Comparison of ENCODE assay signal across 8 mouse cellular contexts in the genomic region with DNA sequence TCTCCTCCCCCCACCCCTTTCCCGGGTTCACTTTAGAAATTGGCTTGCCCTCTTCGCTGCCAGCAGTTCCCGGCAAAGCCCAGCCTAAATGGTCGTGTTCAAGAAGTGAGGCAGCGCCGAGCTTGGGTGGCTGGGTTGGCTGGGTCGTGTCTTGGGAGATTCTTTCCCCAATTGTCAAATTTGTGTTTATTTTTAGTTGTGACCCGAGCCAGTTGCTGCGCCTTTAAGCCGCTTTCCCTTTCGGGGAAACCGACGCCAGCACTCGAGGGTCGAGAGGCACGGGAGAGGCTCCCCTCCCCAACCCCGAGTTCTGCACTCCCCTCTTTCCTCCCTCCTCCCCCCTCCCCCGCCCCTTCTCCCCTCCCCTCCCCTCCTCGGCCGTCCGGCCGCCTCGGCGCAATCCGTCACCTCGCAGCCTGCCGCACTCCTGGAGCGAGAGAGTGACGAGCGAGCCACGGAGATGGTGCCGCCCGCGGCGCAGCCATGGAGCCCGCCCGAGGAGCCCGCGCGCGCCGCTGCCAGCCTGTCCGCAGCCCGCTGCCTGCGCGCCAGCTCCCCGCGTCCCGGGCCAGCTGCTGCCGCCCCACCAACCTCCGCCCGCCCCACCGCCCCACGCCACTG.
DNase-seq lines count a peak whose midpoint lies in the region; ATAC-seq and TF ChIP-seq lines count a peak whose summit lies in the region.

No protein-coding gene starts in this region.

- 14% methylated on average over 43 of the region's 54 CpGs for WGBS in lung, embryonic 14.5 days
- WGBS in liver, embryonic 15.5 days (ENCODE audit: insufficient replicate concordance) = 18% methylated on average over 31 of the region's 54 CpGs
- WGBS in stomach, embryonic 14.5 days = 31% methylated on average over 36 of the region's 54 CpGs

- intact Hi-C loops in heart, postnatal 10 days (cut with DNase I) = no loop called here

- H3K4me1 ChIP-seq in lung, embryonic 14.5 days (ENCODE audit: insufficient read depth) = no peaks in the 10 kb centered on the region
- no peaks in the 10 kb centered on the region for H3K4me1 ChIP-seq in liver, embryonic 15.5 days (replicated peaks)
- H3K4me1 ChIP-seq in stomach, embryonic 14.5 days (ENCODE audit: control insufficient read depth, insufficient read depth, low read length) = no peaks in the 10 kb centered on the region

- H3K27ac ChIP-seq in lung, embryonic 14.5 days (ENCODE audit: low read depth) = no peak overlapping the region
- no peak overlapping the region for H3K27ac ChIP-seq in liver, embryonic 15.5 days (replicated peaks)
- no peak overlapping the region for H3K27ac ChIP-seq in stomach, embryonic 14.5 days (ENCODE audit: low read length)

- H3K4me3 ChIP-seq in lung, embryonic 14.5 days (ENCODE audit: low read depth, low read length) = peak overlapping the region; percentile 48
- peak overlapping the region; percentile 23 for H3K4me3 ChIP-seq in liver, embryonic 15.5 days (replicated peaks)
- H3K4me3 ChIP-seq in stomach, embryonic 14.5 days (ENCODE audit: low read depth, low read length) = peak overlapping the region; percentile 41

- peaks cover 36% of the 10 kb centered on the region for H3K27me3 ChIP-seq in lung, embryonic 14.5 days (ENCODE audit: insufficient read depth, low read length)
- H3K27me3 ChIP-seq in liver, embryonic 15.5 days = peaks cover 67% of the 10 kb centered on the region
- H3K27me3 ChIP-seq in stomach, embryonic 14.5 days (ENCODE audit: control insufficient read depth, insufficient read depth, low read length) = 0 out of 2 replicates have a peak, but pooled peaks cover 20% of the 10 kb centered on the region

- 0 out of 2 replicates have a peak, but pooled peaks have one; percentile 45 for ATAC-seq in cerebellum, adult (ENCODE audit: insufficient number of reproducible peaks, low FRiP score, low TSS enrichment)
- peak; percentile 78 for ATAC-seq in lung, embryonic 14.5 days (ENCODE audit: insufficient read depth)
- ATAC-seq in liver, embryonic 15.5 days (ENCODE audit: insufficient read depth) = no peak
- ATAC-seq in stomach, embryonic 14.5 days (ENCODE audit: insufficient number of reproducible peaks, insufficient read depth, low FRiP score, low read depth) = no peak

- DNase-seq in cerebellum, adult 9-10 months = no peak
- peak; percentile 44 for DNase-seq in lung, embryonic 14.5 days
- no peak for DNase-seq in lung, postnatal 25 days (ENCODE audit: low spot score)
- peak; percentile 2 to 3 for DNase-seq in heart, postnatal 10 days
- no peak for DNase-seq in urinary bladder, adult 2 months (ENCODE audit: low spot score)

- H3K36me3 ChIP-seq in lung, embryonic 14.5 days (ENCODE audit: insufficient read depth) = no peaks in the 10 kb centered on the region
- H3K36me3 ChIP-seq in liver, embryonic 15.5 days (replicated peaks) = no peaks in the 10 kb centered on the region
- no peaks in the 10 kb centered on the region for H3K36me3 ChIP-seq in stomach, embryonic 14.5 days (ENCODE audit: control insufficient read depth, insufficient read depth, low read length)

- peak overlapping the region; percentile 48 for H3K9ac ChIP-seq in lung, embryonic 14.5 days
- H3K9ac ChIP-seq in liver, embryonic 15.5 days = no peak overlapping the region
- no peak overlapping the region for H3K9ac ChIP-seq in stomach, embryonic 14.5 days (replicated peaks; ENCODE audit: low read depth, low read length)

- H3K9me3 ChIP-seq in lung, embryonic 14.5 days (ENCODE audit: low read depth, low read length) = no peaks in the 10 kb centered on the region
- no peaks in the 10 kb centered on the region for H3K9me3 ChIP-seq in liver, embryonic 15.5 days (replicated peaks)
- no peaks in the 10 kb centered on the region for H3K9me3 ChIP-seq in stomach, embryonic 14.5 days (ENCODE audit: control insufficient read depth, low read depth, low read length)

- TF ChIP-seq CTCF in lung, embryonic 14.5 days (IDR thresholded peaks at IDR 0.05; ENCODE audit: low read depth) = no peak

- peak overlapping the region; percentile 77 for H3K4me2 ChIP-seq in lung, embryonic 14.5 days
- peak overlapping the region; percentile 48 for H3K4me2 ChIP-seq in liver, embryonic 15.5 days
- peak overlapping the region; percentile 76 for H3K4me2 ChIP-seq in stomach, embryonic 14.5 days (replicated peaks; ENCODE audit: low read depth, low read length)

Comparison
In these comparisons a context has a peak if more than half of its experiments do, and no peak if none do; other contexts are left out.
1. DNase-seq: peak in lung, embryonic 14.5 days (single experiment) and heart, postnatal 10 days (2 of 2); none in cerebellum, adult 9-10 months (single experiment), lung, postnatal 25 days (single experiment) and urinary bladder, adult 2 months (single experiment).
2. ATAC-seq: peak in cerebellum, adult (single experiment) and lung, embryonic 14.5 days (single experiment); none in liver, embryonic 15.5 days (single experiment) and stomach, embryonic 14.5 days (single experiment).
3. Peak in every context shown above with its lines, with median percentiles within 50 percentile points of each other: H3K4me2 ChIP-seq and H3K4me3 ChIP-seq.